Mouse (Mus musculus) retina, adult 2 months (tissue): ENCODE results near the gene Arel1.

Experiments used
- DNase-seq: peaks from one replicate; pipeline ENCODE4 v3.0.0-alpha.2; 2012; ENCODE audit warnings: low read depth, low spot score

Gene Arel1

DNA sequence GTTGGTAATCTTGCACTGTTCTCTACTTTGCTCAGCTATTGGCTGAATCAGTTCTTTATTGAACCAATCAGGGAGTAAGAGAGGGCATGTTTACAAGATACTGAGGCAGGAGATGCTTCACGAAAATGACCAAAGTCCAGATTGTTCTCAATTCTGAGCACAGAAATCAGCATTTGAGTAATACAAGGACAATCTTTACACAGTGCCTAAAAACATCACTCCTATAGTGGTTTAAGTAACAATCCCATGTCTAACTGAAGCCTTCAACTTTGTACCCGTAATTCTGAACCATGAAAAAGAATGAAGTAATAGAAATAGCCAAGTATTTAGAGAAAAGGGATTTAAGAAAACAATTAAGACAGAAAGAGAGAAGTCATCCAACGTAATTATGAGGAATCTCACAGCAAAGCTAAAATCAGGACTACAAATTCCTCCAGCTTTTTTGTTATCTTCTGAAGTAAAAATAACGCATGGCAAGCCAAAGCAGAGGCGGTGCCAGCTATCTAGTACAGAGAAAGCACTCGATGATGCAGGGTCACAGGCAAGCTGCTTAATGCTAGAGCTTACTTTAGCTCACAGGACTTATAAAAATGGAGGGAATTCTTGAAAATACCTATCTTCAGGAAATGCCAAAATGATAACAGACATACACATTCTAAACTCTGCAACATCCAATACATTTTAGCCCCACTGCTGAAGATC, 22.0 kb downstream of the Arel1 start:
- no peak for DNase-seq

DNA sequence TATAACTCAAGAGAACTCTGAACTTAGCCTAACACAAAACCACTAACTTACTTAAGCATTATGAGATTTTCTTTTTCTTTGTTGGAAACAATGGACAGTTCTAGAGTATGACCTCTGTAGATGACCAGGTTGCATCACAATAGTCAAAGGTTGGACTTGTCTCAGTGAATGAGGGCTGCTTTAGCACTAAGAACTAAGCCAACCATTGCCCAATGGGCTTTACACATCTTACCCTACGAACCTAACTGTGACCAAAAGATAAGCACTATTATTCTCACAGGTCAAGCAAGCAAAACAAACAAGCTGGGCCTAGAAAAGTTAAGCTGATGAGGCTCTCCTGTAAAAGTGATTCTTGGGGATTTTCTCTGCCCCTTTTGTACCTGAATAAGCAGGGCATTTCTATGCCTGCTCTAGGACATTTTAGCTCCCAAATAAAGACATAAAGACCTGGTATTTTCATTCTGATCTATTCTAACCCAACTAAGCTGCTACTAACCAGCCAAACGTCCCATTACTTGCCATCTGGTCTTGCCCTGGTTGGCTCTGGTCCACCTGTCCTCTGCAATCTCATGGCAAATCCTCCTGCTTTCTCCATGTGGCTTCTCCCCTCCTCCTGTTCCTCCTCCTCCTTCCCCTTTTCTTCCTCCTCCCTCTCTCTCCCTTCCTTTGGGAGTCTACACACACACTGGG, 22.7 kb downstream of the Arel1 start:
- no peak for DNase-seq

DNA sequence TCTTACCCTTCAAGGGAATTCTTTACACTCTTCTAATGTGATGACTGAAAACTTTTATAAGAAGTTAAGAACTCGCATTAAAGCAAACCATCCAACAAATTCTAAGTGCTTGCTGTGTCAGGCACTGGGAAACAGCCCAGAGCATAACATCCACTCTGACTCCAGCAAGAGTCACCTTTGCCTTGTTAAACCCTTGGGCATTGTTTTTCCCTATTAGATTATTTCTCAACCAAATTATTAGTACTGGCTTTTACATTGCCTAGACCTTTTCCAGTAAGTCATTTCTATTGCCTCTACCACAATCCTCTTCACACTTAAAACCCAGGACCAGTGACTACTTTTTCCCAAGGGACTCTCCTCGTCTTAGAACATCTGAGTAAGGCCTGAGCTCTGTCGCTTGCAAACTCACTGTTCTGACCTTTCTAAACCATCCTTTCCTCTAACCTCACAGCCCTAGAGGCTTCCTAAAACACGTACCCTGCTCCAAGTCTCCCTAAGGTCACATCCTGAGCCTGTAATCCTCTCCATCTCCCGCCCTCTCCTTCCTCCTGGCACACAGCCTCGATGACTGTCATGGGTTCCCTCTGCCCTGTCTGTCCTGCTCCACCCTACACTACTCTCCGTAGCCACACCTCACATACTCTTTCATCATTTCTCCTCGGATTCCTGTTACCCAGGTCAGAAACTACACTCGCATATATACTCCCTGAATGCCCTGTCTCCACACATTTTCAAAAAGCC, 25.7 kb downstream of the Arel1 start:
- no peak for DNase-seq

DNA sequence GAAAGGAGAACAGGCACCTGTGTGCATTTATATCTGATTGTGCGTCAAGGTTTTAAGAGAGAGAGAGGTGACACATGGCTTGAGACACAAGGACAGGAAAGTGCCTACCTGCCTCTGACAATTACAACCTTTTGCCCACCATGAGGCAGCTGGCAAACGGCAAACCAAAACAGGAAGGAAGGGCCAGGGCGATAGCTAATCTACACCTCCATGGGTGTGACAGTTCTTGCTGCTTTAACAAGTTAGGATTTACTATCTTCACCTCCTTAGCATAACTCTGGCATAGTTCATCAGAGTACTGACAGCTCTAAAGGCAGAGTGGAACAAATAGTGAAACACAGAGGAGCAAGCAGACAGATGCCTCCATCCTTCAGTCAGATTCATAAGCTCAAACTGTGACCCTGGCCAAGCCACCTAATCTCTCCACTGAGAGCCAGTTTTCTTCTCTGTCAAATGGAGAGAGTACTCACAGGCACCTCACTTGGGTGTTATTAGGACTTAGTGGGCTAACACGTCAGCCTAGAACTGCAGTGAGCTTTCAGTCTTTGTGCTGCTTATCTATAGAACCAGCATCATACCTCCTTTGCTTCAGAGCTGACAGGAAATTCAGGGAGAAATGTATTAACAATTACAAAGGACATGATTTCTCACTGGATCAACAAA, 26.4 kb downstream of the Arel1 start:
- no peak for DNase-seq

DNA sequence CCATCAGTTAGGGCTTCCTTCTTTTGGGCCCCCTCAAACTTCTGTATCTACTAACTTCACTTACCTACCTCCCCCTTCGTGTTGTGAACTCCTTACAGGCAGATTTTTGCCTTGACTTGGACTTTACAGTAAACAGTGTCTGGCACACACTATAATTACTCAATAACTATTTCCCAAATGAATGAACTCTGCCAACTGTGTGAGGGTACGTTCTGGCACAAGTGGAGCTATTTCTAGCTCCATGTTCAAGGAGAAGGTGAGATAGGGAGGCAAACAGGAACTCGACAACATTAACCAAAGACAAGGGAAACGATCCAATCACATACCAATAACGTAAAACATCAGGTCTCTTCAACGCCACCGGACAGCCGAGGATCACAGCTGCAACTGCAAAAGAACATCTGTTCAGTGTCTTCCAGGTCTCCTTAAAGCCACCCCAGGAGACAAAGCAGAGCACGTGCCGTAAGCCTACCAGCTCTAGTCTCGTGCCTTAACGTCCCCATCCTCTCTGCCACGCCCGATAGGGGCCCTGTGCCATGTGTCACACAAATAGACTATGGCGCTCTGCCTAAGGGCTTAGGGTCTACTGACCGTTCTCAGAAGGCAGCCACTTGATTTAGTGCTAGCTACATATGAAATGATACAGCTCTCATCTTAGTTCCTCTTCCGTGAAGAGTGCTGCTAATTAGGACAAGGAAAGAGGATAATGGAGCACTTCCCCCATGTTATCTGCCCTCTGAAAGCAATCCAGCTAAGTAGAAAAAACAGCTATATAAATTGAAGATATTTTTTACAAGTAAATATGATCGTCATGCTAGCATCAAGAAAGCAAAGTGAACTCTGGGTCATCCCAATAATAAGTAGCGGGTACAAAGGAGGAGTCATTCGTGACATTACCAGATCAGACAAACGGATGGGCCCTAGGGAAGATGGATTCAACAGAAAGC, 27.4 kb downstream of the Arel1 start:
- no peak for DNase-seq

DNA sequence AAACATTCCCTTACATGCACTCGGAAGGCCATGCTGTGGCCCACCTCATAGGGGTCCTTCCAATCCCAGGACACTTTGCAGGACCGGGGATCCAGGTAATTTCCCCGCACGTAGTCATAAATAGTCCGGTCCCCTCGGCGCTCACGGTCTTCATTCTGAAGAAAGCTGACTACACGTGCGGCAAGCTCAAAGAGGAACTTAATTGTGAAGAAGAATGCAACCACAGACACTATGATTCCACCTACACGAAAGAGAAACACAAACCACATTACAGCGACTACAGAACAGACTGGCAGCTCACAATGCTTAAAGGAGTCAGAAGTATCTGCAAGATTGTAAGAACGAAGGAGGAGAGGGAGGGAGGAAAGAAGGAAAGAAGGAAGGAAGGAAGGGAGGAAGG, 29.0 kb downstream of the Arel1 start:
- DNase-seq: no peak

DNA sequence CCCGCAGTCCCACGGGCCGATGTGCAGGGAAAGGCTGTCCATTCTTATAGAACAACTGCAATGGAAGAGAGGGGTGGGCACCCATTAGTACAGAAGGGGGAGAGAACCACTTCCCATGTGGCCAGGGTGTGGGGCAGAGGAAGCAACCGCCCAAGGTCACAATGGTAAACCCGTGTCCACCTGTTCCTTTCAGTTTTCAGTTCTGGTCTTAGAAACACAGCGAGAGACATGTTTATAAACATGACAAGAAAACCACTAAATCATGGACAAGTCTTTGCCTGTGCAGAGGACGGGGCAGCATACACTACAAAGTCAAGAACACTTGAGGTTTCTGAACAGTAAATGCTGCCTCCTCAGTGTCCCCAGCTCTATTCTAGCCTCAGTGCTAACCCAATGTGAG, 30.4 kb downstream of the Arel1 start:
- DNase-seq: no peak

DNA sequence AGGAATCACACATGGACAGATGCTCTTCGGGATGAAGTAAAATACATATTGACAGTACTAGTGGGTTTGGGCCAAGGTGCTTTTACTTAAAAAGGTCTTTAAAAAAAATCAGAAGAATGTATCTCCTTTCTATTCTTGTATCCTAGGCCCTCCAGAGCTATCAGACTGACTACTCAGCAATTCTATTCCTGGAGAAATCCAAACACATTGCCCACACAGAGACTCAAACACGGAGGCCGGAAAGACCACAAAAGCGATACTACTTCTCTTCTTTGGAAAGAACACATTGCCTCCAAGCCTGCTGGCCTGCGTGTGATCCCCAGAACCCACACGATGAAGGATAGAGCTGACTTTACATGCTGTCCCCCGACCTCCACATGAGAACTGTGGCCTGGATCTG, 31.6 kb downstream of the Arel1 start:
- DNase-seq: no peak

DNA sequence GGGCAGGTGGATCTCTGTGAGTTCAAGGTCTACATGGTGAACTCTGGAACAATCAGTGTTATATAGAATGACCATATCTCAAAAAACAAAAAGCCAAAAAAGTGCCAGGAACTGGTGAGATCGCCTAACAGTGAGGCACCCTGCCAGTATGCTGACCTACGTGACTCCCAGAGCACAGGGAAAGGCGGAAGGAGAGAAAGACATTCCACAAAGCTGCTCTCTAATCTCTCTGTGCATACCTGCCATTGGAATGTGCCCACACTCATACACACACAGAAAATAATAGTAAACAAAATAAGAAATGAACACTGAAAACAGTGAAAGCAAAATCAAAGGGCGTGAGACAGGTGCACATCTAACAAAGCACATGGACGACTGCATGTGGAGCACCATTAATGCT, 35.4 kb downstream of the Arel1 start:
- DNase-seq: no peak

DNA sequence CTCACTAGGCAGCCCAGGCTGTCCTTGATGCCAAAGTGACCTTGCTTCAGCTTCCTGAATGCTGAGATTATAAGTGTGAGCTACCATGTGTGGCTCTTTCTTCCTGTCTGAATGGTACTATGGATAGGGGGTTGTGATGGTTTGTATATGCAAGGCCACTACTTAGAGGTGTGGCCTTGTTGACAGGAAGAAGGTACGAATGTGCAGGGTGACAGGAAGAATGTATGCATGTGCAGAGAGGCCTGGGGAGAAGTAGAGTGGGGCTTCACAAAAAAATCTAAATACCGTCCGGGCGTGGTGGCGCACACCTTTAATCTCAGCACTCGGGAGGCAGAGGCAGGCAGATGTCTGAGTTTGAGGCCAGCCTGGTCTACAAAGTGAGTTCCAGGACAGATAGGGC, 38.5 kb downstream of the Arel1 start:
- no peak for DNase-seq

DNA sequence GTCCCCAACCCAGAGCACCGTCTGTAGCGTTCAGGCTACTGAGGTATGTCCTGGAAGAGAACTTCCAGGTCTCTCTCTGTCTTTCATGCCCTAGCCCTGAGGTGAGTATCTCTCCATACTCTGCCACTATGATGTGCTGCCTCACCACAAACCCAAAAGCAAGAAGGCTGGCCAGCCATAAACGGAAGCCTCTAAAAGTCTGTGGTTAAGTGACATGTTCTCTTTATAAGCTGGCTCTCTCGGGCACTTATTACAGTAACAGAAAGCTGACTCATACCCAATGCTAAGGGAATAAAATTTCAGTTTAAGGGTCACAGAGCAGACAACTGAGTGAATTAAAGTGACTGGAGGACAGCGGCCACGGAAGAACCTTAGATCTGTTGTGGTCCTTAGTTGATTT, 44.2 kb downstream of the Arel1 start:
- DNase-seq: no peak

DNA sequence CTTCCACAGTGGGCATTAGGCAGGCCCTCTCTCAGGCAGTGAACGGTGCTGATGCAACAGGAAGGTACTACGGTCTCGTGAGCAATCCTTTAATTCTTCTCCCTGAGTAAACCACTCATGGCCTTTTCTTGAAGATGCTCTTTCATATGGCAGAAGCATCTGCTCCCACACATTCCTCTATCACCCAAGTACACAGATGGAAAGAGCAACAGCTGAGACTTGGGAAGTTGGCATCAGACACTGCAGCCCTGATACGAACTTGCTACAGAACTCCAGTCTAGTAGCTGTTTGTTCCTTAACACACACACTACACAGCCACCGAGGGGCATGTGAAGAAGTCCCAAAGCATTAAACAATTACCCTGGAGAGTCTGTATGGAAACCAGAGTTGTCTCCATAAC, 46.4 kb downstream of the Arel1 start:
- no peak for DNase-seq

DNA sequence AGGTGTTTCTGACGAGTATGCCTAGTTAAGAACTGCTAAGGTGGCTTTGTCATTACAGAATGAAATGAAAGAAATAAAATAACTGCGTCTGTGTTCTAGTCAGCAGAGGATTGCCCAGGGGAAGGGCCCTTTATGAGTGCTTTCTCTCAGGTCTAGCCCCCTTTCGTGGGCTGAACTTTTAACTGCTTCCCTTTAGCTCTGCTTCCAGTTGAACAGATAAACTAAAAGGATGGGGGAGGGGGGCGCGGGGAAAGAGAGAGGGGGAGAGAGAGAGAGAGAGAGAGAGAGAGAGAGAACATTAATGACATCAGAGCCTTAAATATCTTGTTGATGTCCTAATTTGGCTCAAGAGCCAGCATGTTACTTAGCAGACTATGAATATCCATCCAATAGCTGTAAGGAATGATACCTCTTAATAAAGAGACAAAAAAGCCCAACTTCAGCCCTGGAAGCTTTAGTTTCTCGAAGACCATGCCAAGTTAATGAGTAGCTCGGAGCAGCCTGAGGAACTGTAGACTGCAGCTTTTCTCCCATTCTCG, 48.8 kb downstream of the Arel1 start:
- no peak for DNase-seq

DNA sequence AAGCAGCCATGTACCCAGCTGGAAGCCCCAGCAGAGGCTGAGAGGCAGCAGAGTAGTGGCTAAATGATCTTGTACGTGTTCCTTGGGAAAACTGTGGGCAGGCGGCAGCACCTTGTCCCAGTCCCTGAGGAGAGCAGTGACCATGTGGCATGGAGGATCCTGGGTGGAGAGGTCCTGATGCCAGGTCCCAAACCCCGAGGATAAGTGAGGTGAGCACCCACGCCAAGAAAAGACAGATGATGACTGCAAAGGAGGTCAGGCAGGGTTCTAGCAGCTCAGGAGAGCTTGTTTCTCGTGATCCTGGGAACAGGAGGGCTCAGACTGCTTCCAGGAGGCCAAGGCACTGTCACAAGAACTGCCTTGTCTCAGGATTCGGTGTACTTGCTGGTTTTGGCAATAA, 51.9 kb downstream of the Arel1 start:
- DNase-seq: no peak

DNA sequence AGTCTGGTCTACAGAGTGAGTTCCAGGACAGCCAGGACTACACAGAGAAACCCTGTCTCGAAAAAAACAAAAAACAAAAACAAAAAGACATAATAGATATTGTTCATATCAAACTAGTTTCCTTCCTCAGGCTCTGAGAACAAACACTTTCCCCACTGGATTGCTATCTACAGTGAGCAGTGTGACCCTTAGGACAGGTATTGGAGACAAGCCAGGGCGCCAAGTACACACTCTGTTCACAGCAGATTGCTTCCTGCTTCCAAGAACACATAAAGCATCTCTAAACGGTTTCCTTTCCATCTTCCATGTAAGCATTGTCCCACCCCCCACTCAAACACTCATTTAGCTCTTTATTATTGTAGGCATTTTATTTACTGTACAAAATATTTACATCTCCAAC, 52.9 kb downstream of the Arel1 start:
- DNase-seq: no peak

DNA sequence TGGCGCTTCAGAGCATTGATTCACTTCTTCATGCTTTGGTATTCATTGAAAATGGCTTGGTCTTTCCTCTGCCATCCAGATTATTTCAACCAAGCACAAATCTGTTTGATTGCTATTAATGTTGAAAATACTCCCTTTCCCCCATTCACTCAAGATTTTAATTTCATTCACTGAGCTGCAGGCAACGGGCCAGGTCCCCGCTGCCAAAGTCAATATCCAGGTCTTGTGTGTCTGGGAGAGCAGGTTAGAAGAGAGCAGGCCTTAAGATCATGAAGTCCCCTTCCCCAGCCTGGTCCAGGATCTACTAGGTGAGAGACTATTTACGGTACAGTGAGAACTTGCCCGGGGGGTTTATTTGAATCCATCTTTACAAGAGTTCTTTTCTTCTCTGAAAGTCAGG, 55.7 kb downstream of the Arel1 start:
- no peak for DNase-seq

DNA sequence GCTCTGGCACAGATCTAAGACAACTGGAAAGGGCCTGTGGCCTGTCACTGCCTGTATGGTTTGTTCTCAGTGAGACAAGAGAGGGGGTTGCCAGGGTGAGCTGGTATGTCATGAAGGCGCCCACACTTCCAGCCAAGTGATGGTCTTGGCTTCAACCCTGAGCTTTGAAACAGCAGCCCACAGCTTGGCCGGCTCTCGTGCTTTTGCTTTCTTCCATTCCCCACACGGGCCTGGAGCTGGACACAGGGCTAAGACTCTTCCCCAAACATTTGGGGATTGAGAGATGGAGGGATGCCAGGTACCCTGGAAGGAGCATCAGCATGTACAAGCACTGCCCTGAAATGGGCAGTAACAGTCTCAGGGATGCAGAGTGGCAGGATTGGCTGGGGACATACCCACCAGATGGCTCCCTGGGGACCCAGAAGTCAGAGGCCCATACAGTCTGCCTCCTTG, 58.0 kb downstream of the Arel1 start:
- DNase-seq: no peak

DNA sequence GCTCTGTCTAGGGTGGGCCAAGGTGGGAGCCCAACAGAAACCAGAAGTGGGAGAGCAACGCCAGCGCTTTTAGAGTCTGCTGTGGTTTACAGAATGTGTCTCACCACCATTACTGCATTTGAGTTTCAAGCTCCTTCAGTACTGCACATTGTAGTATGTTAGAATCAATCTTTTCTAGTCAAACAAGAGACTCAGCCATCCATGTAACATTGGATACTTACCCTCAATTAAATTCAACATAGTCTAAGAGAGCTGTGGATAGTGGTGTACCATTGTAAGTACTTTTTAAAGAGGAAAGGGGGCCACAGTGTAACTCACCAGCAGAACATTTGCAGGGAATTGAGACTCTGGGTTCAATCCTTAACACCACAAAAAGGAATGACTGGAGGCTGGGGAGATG, 59.1 kb downstream of the Arel1 start:
- DNase-seq: no peak

DNA sequence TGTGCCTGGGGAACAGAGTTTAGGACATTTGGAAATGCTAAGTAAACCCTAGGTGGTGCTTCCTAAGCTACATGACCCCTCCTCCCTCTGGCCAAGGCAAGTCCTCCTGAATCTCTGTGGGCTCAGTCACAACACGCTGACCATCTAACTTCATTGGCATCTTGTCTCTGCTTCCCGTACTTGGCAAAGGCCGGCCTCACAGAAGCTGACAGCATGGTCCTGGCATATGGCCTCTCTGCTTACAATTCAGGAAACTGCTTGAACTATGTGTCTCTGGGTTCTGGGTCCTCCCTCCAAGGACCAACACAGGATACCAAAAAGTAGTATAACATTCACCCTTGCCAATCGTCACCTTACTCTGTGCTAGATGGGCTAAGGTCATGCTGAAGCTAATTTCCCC, 60.6 kb downstream of the Arel1 start:
- no peak for DNase-seq

DNA sequence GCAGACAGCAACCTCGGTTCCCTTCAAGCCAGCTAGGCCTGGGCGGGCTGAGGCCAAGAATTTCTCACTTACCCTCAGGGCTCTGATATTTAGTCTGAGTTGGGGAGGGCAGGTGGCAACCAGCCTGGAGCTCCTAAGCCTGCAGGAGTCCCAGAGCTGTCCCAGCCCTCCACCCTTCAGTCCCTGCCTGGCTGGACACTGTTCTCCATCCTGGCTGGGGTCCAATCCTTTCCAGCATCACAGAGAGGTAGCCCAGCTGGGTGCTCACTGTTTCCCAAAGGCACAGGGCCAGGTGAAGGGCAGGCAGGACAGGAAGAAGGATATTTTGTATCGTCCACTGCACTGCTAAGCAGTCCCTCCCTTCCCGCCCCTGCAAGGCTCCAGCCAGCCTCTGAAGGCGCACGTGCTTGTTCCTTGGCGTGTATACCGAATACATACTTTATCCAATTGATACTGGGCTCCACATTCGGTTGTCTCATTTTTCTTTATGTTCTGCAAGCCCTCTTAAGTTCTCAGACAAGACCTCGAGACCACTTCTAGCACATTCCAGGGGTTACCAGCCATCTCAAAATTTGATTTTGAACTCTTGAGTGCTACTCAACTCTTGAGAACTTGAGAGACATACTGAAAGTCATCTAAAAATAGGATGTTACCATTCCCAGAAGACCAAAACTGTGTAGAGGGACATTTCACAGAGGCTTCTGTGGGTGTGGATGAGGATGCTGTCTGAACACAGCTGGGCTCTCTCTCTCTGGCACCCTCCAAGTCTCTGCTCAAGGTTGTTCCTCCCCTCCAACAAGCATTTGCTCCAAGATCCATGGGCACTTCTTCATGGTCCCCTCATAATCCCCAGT, 62.8 kb downstream of the Arel1 start:
- no peak for DNase-seq
